Mouse (Mus musculus): Measurements from ENCODE around the gene Otos. TPM values are rescaled to one million over a fixed set of nuclear protein-coding genes. Genes with fewer than 3 reads are reported as not detected.

Gene Otos
- total and polyA plus RNA-seq, 2 experiments from 2014 or later: 0.69 TPM; not detected in 1

DNA sequence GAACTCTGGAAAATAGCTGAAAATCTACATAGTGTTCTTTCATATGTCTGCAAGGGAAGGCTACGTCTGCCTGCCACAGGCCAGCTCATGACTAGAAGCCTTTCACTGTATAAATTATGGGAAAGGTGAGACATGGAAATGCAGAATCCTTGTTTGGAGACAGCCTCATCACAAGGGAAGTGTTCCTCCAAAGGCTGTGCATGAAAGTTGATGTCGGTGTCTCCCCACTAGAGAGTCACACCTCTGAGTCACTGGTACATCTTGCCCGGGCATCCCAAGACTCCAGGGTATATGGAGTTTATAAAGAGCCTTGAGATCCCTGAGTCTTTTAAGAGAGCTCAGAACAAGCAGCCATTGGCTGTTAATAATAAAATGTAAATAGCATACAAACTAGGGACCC is 4.5 kb upstream of the Otos start:
- Histone ChIP-seq H3K36me3 (ENCODE audit: insufficient read depth, low read length) (no peaks in the 10 kb centered on the region), H3K4me1 (ENCODE audit: insufficient read depth, low read length) (no peaks in the 10 kb centered on the region), H3K9ac (replicated peaks; ENCODE audit: low read length, poor library complexity, severe bottlenecking) (no peak overlapping the region), H3K4me3 (ENCODE audit: low read depth, low read length) (no peak overlapping the region), H3K27me3 (ENCODE audit: insufficient read depth, low read length) (no peaks in the 10 kb centered on the region), H3K4me2 (ENCODE audit: low read depth, low read length, poor library complexity, severe bottlenecking) (no peak overlapping the region), H3K27ac (ENCODE audit: low read depth, low read length) (no peak overlapping the region), H3K9me3 (ENCODE audit: low read length) (no peaks in the 10 kb centered on the region)
- WGBS: 87% methylated on average over 3 of the region's 3 CpGs
- no peak for DNase-seq (ENCODE audit: low spot score)
- ATAC-seq (ENCODE audit: low FRiP score): no peak
- TF ChIP-seq CTCF (IDR thresholded peaks at IDR 0.05): no peak

DNA sequence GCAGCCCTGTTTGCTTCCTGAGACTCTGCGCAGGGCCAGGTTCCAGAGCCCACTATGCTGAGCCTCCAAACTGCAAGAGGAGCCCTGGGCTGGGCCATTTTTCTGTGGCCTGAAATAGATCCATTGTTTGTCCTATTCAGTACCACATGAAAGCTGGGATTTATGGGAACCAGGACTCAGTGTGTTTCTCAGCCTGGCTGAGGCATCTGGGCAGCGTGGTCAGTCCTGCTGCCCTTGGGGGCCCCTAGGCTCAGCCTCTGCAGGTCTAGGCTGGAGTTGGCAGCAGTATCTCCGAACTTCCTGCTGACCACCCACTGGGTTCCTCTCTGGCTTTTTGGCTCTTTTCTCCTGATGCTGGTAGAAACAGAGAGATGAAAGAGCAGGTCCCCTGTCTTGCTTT is 2.8 kb upstream of the Otos start:
- peak; percentile 32 for DNase-seq (ENCODE audit: low spot score)
- no peak for ATAC-seq (ENCODE audit: low FRiP score)
- no peak overlapping the region for H3K4me2 ChIP-seq (ENCODE audit: low read depth, low read length, poor library complexity, severe bottlenecking)
- no peaks in the 10 kb centered on the region for H3K4me1 ChIP-seq (ENCODE audit: insufficient read depth, low read length)
- no peak for TF ChIP-seq CTCF (IDR thresholded peaks at IDR 0.05)
- H3K9ac ChIP-seq (replicated peaks; ENCODE audit: low read length, poor library complexity, severe bottlenecking): no peak overlapping the region
- H3K27me3 ChIP-seq (ENCODE audit: insufficient read depth, low read length): no peaks in the 10 kb centered on the region
- H3K4me3 ChIP-seq (ENCODE audit: low read depth, low read length): no peak overlapping the region
- no peak overlapping the region for H3K27ac ChIP-seq (ENCODE audit: low read depth, low read length)
- no peaks in the 10 kb centered on the region for H3K9me3 ChIP-seq (ENCODE audit: low read length)
- 59% methylated on average over 3 of the region's 3 CpGs for WGBS
- H3K36me3 ChIP-seq (ENCODE audit: insufficient read depth, low read length): no peaks in the 10 kb centered on the region

DNA sequence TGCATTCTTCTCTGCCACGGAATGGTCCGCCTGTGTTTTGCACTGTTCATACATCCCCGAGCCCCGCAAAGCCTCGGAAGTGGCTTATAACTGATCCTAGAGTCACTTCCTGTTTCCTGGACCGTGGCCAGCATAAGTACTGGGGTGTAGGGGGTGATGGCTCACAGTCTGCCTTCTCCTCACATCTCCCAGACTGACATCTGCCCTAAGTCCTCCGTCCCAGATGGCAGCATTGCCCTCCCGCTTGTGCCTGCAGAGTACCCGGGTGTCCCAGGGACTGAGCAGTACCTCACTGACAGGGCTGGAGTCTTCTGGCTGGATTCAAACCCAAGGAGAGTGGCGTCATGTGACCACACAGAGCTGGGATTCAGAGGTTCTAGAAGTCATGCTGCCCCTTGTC is 444 bp downstream of the Otos start:
- no peaks in the 10 kb centered on the region for H3K4me1 ChIP-seq (ENCODE audit: insufficient read depth, low read length)
- no peak overlapping the region for H3K9ac ChIP-seq (replicated peaks; ENCODE audit: low read length, poor library complexity, severe bottlenecking)
- H3K4me2 ChIP-seq (ENCODE audit: low read depth, low read length, poor library complexity, severe bottlenecking): 0 out of 2 replicates have a peak overlapping the region, but pooled peaks have one; percentile 12
- H3K27me3 ChIP-seq (ENCODE audit: insufficient read depth, low read length): no peaks in the 10 kb centered on the region
- H3K36me3 ChIP-seq (ENCODE audit: insufficient read depth, low read length): no peaks in the 10 kb centered on the region
- WGBS: 57% methylated on average over 10 of the region's 10 CpGs
- no peak for TF ChIP-seq CTCF (IDR thresholded peaks at IDR 0.05)
- H3K9me3 ChIP-seq (ENCODE audit: low read length): no peaks in the 10 kb centered on the region
- H3K4me3 ChIP-seq (ENCODE audit: low read depth, low read length): no peak overlapping the region
- DNase-seq (ENCODE audit: low spot score) (no peak), ATAC-seq (ENCODE audit: low FRiP score) (peak; percentile 18; the same call in 1 of the 2 replicates)
- no peak overlapping the region for H3K27ac ChIP-seq (ENCODE audit: low read depth, low read length)

DNA sequence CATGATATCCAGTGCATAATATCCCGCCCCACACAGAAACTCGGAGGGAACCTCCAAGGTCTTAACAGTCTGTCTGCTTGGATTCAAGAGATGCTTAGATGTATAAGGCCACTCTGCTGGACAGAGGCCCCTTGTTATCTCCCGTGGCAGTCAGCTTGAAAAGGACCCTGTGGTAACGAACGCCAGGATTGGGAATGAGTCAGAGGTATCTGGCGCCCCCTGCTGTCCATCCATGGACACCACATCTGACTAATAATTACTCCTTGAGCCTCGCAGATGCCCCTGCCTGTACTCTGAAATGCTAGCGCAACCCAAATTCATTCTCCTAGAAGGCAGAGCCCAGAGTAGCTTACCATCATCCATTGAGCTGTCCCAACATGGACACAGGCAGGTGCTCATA is 889 bp downstream of the Otos start:
- 9% methylated on average over 8 of the region's 8 CpGs for WGBS
- H3K27ac ChIP-seq (ENCODE audit: low read depth, low read length): no peak overlapping the region
- no peak overlapping the region for H3K9ac ChIP-seq (replicated peaks; ENCODE audit: low read length, poor library complexity, severe bottlenecking)
- H3K9me3 ChIP-seq (ENCODE audit: low read length): no peaks in the 10 kb centered on the region
- no peak overlapping the region for H3K4me3 ChIP-seq (ENCODE audit: low read depth, low read length)
- DNase-seq (ENCODE audit: low spot score) (peak; percentile 88), ATAC-seq (ENCODE audit: low FRiP score) (no peak)
- H3K4me1 ChIP-seq (ENCODE audit: insufficient read depth, low read length): no peaks in the 10 kb centered on the region
- peak; percentile 93 for TF ChIP-seq CTCF (IDR thresholded peaks at IDR 0.05)
- no peaks in the 10 kb centered on the region for H3K36me3 ChIP-seq (ENCODE audit: insufficient read depth, low read length)
- H3K27me3 ChIP-seq (ENCODE audit: insufficient read depth, low read length): no peaks in the 10 kb centered on the region
- H3K4me2 ChIP-seq (ENCODE audit: low read depth, low read length, poor library complexity, severe bottlenecking): 0 out of 2 replicates have a peak overlapping the region, but pooled peaks have one; percentile 12

DNA sequence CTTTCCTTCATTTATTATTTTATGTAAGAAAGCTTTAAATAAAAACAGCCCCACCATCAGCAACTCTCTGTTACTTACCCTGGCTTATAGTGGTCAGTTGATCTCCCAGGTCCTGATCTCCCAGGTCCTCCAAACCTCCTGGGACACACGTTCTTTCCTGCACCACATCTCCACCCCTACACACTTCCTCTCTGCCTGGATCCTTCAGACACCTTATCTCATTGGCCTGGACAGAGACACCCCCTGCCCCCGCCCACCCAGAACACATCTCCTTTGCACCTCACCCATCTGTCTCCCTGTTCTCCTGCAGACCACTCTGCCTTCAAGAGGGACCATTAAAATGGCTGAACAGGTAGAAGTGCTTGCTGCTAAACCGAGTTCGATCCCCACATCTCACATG is 1.6 kb downstream of the Otos start:
- Histone ChIP-seq H3K27ac (ENCODE audit: low read depth, low read length) (no peak overlapping the region), H3K4me2 (ENCODE audit: low read depth, low read length, poor library complexity, severe bottlenecking) (no peak overlapping the region), H3K4me3 (ENCODE audit: low read depth, low read length) (no peak overlapping the region), H3K4me1 (ENCODE audit: insufficient read depth, low read length) (peaks cover 5% of the 10 kb centered on the region; the same call in 1 of the 2 replicates), H3K9me3 (ENCODE audit: low read length) (no peaks in the 10 kb centered on the region), H3K9ac (replicated peaks; ENCODE audit: low read length, poor library complexity, severe bottlenecking) (no peak overlapping the region), H3K36me3 (ENCODE audit: insufficient read depth, low read length) (no peaks in the 10 kb centered on the region), H3K27me3 (ENCODE audit: insufficient read depth, low read length) (no peaks in the 10 kb centered on the region)
- TF ChIP-seq CTCF (IDR thresholded peaks at IDR 0.05): no peak
- ATAC-seq (ENCODE audit: low FRiP score) (no peak), DNase-seq (ENCODE audit: low spot score) (no peak)
- 72% methylated on average over 4 of the region's 4 CpGs for WGBS

DNA sequence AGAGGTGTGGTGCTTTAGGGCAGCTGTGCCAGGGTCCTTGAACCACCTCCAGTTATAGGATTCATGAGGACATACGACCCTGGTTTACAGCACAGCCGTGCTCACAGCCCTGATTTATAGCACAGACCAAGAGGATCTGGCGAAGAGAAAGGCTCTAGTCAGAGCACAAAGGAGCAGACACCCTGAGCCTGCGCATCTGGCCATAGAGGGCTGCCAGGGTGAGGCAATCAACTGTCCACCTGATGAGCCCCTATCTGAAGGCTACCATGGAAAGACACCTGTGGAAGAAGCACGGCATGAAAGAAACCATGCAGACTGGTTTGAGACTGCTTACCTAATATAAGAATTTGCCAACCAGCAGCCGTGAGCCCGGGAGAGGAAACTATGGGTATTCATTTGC is 2.0 kb downstream of the Otos start:
- DNase-seq (ENCODE audit: low spot score): no peak
- 81% methylated on average over 7 of the region's 7 CpGs for WGBS
- no peak for TF ChIP-seq CTCF (IDR thresholded peaks at IDR 0.05)
- H3K36me3 ChIP-seq (ENCODE audit: insufficient read depth, low read length): no peaks in the 10 kb centered on the region
- H3K9ac ChIP-seq (replicated peaks; ENCODE audit: low read length, poor library complexity, severe bottlenecking): no peak overlapping the region
- no peak for ATAC-seq (ENCODE audit: low FRiP score)
- no peak overlapping the region for H3K4me3 ChIP-seq (ENCODE audit: low read depth, low read length)
- no peak overlapping the region for H3K4me2 ChIP-seq (ENCODE audit: low read depth, low read length, poor library complexity, severe bottlenecking)
- H3K27ac ChIP-seq (ENCODE audit: low read depth, low read length): no peak overlapping the region
- H3K9me3 ChIP-seq (ENCODE audit: low read length): no peaks in the 10 kb centered on the region
- H3K27me3 ChIP-seq (ENCODE audit: insufficient read depth, low read length): no peaks in the 10 kb centered on the region
- peaks cover 5% of the 10 kb centered on the region; the same call in 1 of the 2 replicates for H3K4me1 ChIP-seq (ENCODE audit: insufficient read depth, low read length)
